Comparison of ENCODE assay signal across 8 mouse cellular contexts in genomic region chr16:30145465-30146207, GRCm38 (mm10).
A peak's percentile ranks its signal among the peaks of the same experiment; 100 is the strongest.
DNase-seq lines count a peak whose midpoint lies in the region; ATAC-seq and TF ChIP-seq lines count a peak whose summit lies in the region.

No protein-coding gene starts in this region.

- H3K9ac ChIP-seq in hindbrain, postnatal 0 days (replicated peaks; ENCODE audit: low read length) = no peak overlapping the region

- 0 out of 2 replicates have a peak overlapping the region, but pooled peaks have one; percentile 6 for H3K4me3 ChIP-seq in hindbrain, postnatal 0 days (ENCODE audit: low read length)

- H3K36me3 ChIP-seq in hindbrain, postnatal 0 days (ENCODE audit: insufficient read depth, low read length) = no peaks in the 10 kb centered on the region

- 17% methylated on average over 16 of the region's 16 CpGs for WGBS in hindbrain, postnatal 0 days

- TF ChIP-seq CTCF in hindbrain, postnatal 0 days (IDR thresholded peaks at IDR 0.05; ENCODE audit: low read depth) = no peak

- no peak for DNase-seq in frontal cortex, postnatal 10 days (ENCODE audit: low spot score in 2 of 2)
- DNase-seq in brain, adult 2 months (ENCODE audit: low read depth, low spot score) = peak; percentile 69
- peak; percentile 50 for DNase-seq in gastrocnemius, postnatal 14 days
- peak; percentile 51 for DNase-seq in hindbrain, postnatal 0 days (ENCODE audit: low spot score)
- peak; percentile 38 for DNase-seq in right cerebral cortex, postnatal 4 days
- DNase-seq in urinary bladder, postnatal 25 days (ENCODE audit: low spot score) = no peak

- intact Hi-C loops in gastrocnemius, postnatal 14 days (cut with DNase I; ENCODE audit: low total_unique reads) = no loop called here

- no peaks in the 10 kb centered on the region for H3K27me3 ChIP-seq in hindbrain, postnatal 0 days (ENCODE audit: insufficient read depth, low read length)

- no peak overlapping the region for H3K27ac ChIP-seq in hindbrain, postnatal 0 days

- peak; percentile 79 for ATAC-seq in frontal cortex, adult (ENCODE audit: low TSS enrichment)
- peak; percentile 43; the same call in 1 of the 2 replicates for ATAC-seq in hindbrain, postnatal 0 days
- peak; percentile 68 for ATAC-seq in megakaryocyte progenitor cell, adult 5-6 weeks (replicated peaks; ENCODE audit: poor library complexity)

- H3K4me2 ChIP-seq in hindbrain, postnatal 0 days (ENCODE audit: low read depth, low read length) = peak overlapping the region; percentile 41

- H3K4me1 ChIP-seq in hindbrain, postnatal 0 days (ENCODE audit: insufficient read depth, low read length) = peaks cover 6% of the 10 kb centered on the region; the same call in 1 of the 2 replicates

- H3K9me3 ChIP-seq in hindbrain, postnatal 0 days (ENCODE audit: low read length) = no peaks in the 10 kb centered on the region

Comparison
In these comparisons a context has a peak if more than half of its experiments do, and no peak if none do; other contexts are left out.
1. DNase-seq: peak in brain, adult 2 months (single experiment), gastrocnemius, postnatal 14 days (single experiment), hindbrain, postnatal 0 days (single experiment) and right cerebral cortex, postnatal 4 days (single experiment); none in frontal cortex, postnatal 10 days (0 of 2) and urinary bladder, postnatal 25 days (single experiment).
2. Peak in every context shown above with its lines, with median percentiles within 50 percentile points of each other: ATAC-seq.